Mouse (Mus musculus) naive thymus-derived CD4-positive, alpha-beta T cell, adult 2 months (primary cell): ENCODE measurements around the gene Pcnp.
"Not testable (repeated sequence)": the region's sequence is repeated elsewhere in the genome, so short reads cannot be mapped to it uniquely, and the experiment has no call there.

Experiments
- DNase-seq: peaks from one replicate; pipeline ENCODE4 v3.0.0-alpha.2; 2011; ENCODE audit warnings: low read depth

The Pcnp gene

DNA sequence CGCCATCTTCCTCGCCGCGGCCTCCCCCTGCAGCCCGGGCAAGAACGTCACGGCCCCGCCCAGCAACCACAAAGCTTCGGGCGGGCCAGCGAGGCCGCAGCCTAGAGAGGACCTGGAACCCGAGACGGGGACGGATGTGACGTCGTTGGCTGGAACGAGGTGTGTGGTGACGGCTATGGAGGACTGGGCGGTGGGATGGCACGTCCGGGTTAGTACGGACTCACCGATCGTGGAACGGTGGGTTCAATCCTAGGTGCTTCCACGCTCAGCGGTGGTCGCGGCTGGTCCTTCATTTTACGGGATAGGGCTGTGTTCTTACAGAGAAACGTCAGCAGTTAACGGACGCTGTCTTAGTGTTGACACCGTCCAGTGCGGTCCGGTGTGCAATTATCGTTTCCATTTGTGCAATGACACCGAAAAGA lies at the start of gene Pcnp:
Gene Pcnp (minus strand): TSS at position 79 of the 422 bp plus-strand sequence.
- peak; percentile 96 for DNase-seq

DNA sequence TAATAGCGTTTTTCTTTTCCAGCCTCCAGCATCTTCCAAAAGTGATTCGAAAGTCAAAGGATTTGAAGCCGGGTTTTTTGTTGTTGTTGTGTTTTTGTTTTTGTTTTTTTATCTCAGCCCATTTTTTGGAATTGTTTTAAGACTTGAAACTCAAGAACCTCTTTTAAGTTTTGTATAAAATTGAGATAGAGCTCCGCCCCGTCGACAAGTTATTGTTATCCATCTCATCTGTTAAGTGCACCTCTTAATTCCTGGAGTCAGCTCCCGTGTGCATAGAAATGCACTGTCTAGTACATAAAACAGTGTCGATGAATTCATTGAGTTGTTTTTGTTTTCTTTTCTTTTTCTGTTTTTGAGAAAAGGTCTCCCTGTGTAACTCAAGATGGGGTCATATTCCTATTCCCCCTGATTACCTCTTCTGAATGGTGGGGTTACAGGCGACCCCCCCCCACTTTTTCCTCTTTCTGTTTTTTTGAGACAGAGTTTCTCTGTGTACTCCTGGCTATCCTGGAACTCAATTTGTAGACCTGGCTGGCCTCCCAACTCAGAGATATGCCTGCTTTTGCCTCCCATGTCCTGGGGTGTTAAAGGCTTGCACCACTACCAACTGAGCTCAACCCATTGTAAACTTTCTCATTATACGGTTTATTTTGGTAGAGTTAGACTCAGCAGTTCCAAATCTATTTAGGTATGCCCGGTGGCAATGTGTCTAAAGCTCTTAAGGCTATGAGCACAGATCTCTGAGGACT lies 46.8 kb upstream of the Pcnp start:
- DNase-seq = no peak

GRCm38 (mm10) chr16:56075222-56076111 lies 45.9 kb upstream of the Pcnp start:
- peak; percentile 93 for DNase-seq

DNA sequence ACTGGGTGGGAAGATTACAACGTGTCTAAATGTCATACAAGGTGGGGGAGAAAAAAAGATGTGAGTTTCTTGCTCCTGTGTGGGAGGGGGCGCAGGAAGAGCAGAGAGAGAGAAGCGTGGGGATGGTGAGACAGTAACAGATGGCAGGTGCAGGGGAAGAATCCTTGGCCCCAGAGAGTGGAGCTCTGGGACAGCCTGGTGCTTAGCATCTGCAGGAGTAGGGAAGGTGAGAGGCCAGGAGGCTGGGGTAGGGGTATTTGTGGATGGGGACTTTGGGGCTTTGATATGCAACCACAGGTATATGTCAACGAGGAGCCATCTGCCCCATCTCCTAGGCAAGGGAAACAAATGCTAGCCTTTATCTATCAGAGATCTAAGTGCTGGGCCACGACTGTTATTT lies 45.0 kb upstream of the Pcnp start:
- peak; percentile 17 for DNase-seq

GRCm38 (mm10) chr16:56074122-56074521 lies 44.6 kb upstream of the Pcnp start:
- DNase-seq = no peak

- not testable (repeated sequence) for DNase-seq
Observed at GRCm38 (mm10) chr16:56073150-56073549, 43.6 kb upstream of the Pcnp start.

GRCm38 (mm10) chr16:56072533-56072932 lies 43.0 kb upstream of the Pcnp start:
- no peak for DNase-seq

GRCm38 (mm10) chr16:56071317-56072232 lies 42.0 kb upstream of the Pcnp start:
- no peak for DNase-seq

DNA sequence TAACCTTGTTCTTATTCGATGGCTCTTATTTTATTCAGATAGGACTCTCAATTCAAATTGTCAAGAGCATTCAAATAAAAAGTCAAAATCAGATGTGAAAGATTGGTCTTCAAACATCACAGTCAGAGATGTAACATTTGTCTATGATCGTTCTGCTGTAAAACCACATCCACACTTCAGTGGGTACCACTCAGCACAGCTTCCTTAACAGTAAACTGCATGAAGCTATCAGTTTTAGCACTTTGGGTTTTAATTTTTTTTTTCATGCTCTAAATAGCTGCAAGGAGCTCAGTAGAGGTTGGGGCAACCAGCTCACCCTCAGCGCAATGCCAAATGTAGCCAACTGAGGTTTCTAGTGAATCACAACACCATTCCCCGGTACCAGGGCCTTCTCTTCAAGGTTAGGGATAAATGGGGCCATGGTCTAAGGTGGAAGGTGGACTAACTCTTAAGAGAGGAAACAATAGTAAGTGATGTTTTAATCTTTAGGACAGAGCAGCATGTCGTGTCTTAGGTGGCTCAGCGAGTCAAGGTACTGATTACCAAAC lies 39.1 kb upstream of the Pcnp start:
- DNase-seq = peak; percentile 56

GRCm38 (mm10) chr16:56066113-56066512 lies 36.6 kb upstream of the Pcnp start:
- DNase-seq = no peak

DNA sequence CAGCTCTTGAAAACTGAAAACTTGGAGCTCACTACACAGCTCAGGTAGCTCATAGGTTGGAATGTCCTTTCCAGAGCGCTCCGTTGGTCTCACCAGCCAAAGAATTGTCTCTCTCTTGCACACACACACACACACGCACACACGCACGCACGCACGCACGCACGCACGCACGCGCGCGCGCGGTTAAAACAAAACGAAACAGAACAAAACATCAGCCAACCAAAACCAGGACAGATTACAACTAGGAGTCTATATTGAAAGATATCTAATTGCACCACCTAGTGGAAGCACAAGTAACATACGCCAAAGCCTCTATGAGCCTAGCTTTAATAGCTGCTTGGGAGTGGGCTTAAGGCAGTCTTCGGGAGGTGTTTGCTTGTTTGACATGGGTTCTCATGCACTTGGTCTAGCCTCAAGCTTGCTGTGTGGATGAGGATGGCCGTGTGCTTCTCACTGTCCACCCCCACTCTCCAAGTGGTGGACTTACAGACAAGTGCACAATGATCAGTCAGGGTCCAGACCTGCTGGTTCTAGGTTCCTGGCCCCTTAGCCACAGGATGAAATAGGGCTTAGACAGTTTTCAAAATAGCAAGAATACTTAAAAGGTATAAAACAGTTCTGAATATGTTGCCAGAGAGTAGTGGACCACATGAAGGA lies 34.9 kb upstream of the Pcnp start:
- peak; percentile 87 for DNase-seq

- no peak for DNase-seq
Observed at GRCm38 (mm10) chr16:56062981-56063380, 33.4 kb upstream of the Pcnp start.

- DNase-seq = no peak
Observed at GRCm38 (mm10) chr16:56061995-56062594, 32.6 kb upstream of the Pcnp start.

- DNase-seq = no peak
Observed at GRCm38 (mm10) chr16:56058151-56058550, 28.6 kb upstream of the Pcnp start.

DNA sequence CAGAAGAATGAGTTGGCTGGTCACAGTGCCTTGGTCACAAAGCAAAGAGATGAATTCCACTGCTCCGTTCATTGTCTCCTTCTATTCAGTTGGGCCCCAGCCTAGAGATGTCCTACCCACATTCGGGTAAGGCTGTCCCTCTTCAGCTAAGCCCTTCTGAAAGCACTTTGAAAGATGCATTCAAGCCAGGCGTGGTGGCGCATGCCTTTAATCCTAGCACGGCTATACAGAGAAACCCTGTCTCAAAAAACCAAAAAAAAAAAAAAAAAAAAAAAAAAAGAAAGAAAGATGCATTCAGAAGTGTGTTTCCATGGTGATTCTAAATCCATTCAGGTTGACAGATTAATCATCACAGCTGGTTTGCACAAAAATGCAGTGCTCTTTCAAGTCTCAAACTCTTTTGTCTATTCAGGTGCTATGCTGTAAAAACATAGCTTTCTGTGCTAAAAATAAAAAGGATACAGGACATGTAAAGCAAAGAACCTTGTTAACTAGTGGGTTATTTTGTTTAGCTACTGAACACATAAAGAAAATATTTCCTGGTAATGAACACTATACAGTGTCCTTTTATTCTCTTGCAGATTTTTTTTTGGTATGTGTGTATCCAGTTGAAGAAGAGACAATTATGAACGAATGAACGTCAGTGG lies 27.5 kb upstream of the Pcnp start:
- no peak for DNase-seq

DNA sequence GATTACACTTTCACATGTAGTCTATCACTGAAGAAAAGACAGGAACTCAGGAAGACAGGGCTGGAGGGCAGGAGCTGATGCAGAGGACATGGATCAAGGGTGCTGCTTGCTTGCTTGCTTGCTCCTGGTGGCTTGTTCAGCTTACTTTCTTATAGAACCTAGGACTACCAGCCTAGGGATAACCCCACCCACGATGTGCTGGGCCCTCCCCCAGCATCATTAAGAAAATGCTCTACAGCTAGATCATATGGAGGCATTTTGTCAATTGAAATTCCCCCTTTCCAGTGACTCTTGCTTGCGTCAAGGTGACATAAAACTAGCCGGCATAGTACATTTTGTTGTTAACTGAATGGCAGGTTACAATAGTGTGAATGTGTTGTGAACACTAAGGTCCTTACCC lies 26.4 kb upstream of the Pcnp start:
- no peak for DNase-seq

- not testable (repeated sequence) for DNase-seq
Observed at GRCm38 (mm10) chr16:56048038-56048437, 18.5 kb upstream of the Pcnp start, which contains the start of gene Senp7. Gene Senp7, plus strand, starts transcription at chr16:56048338.

GRCm38 (mm10) chr16:56038090-56038489 lies 8.6 kb upstream of the Pcnp start:
- DNase-seq = no peak

DNA sequence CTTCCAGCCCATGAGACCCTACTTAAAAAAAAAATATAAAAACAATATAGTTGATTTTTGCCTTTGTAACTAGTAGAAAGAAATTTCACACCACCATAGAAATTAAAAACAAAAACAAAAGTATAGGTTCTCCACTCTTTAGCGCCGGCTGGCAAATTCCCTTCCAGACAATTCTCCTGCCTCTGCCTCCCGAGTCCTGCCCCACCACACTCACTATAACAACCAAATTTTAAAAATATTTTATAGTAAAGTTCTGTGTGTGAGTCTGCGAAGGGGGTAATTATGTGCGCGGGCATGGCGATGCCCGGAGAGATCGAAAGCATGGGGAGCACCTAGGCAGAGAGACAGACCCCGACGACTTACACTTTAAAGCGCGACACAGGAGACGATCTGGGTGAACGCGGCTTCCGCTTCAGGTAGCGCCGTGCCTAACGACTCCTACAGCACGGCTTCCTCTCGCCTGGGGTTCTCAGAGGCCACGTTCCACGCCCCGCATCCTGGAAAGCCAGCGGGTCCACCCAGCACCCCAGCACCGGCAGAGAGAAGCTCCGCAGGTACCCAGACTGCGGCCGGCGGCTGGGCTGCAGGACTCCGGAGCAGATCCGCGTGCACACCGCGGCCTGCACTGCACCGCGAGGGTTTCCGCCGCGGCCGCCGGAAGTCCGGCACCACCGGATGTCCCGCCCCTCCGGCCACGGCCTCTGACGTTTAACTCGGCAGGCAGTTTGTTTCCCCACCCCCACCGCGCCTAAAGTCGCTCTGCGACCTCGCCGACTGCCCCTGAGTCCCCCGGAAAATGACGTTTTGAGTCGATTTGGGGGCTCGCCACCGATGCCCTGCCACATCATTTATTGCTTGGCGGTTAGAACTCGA lies 7.8 kb upstream of the Pcnp start, which contains the start of gene Trmt10c:
Gene Trmt10c (minus strand): TSS at position 682 of the 873 bp plus-strand sequence.
- DNase-seq = peak; percentile 92
